Mouse (Mus musculus): Measurements from ENCODE around the gene Phgdh.
"Not testable (repeated sequence)": the region's sequence is repeated elsewhere in the genome, so short reads cannot be mapped to it uniquely, and the experiment has no call there.

Gene Phgdh

DNA sequence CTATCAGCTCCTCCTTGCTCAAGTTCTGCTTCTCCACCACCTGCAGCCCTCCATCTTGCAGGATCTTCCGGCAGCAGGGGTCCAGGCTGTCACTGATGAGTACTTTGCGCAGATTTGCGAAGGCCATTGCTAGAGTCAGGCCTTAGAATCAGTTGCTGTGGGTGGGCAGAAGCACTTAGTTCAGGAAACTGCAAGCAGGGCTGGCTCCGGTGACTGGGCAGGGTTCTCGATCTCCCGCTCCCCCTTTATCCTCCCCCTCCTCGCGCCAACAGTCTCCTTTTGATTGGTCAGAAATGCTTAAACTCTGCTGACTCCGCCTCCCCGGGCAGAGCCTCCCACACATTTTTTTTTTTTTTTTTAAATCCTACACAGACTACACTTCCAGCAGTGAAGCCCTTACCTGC is at the start of gene Phgdh:
Gene Phgdh, minus strand, starts transcription at position 285 of the 404 bp plus-strand sequence.
- DNase-seq (ENCODE audit: low spot score): not testable (repeated sequence)

DNA sequence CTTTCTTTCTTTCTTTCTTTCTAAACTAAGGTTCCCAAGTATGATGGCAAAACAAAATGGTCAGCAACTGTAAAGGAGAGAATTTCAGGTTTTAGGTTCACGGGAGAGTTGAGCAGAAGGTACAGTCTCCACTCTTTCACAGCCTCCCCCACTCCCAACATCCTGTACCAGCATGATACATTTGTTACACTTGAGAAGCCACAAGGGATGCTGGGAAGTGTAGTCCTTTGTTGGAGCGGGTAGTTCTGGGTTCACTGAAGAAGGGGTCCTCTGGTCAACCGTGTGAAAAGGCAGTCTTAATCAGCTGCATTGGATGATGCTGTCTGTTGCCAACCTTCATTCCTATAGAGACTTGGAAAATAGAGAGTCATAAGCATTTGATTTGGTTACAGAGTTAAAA is 49.5 kb upstream of the Phgdh start:
- DNase-seq (ENCODE audit: low spot score): no peak

DNA sequence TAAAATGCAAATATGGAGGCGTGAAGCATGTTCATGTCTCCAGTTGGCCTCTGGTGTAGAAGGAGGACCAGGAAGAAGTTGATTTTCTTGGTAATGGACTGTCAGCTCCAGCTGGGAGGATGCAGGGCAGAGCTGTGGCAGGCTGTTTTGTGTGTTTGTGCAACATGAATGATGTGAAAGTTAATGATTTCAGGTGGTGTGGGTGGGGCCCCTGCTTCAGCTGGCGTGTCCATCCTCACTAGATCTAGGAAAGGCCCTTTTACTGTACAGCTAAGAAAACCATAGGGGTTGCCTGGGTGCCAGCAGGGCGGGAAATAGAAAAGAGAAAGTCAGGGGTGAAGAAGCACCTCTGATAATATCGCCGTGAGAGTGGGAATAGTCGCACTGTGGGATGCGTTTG is 48.0 kb upstream of the Phgdh start:
- no peak for DNase-seq (ENCODE audit: low spot score)

DNA sequence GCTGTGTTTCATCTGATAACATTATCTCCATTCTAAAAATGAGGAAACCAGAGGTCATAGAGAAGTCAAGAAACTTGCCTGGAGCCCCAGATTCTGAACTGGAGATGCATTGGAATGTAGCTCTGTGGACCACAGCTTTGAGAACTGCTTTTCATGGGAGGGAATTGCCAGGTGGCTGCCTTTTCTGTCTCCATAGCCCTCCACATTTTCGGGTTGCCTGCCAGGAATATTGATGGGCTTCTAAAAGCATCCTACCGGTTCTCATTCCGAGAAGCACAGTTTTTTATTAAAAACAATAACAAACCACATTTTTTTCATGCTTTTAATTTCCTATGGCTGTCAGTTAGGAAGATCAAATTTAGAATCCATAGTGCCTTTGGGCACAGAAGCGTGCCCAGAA is 47.3 kb upstream of the Phgdh start:
- DNase-seq (ENCODE audit: low spot score): no peak

DNA sequence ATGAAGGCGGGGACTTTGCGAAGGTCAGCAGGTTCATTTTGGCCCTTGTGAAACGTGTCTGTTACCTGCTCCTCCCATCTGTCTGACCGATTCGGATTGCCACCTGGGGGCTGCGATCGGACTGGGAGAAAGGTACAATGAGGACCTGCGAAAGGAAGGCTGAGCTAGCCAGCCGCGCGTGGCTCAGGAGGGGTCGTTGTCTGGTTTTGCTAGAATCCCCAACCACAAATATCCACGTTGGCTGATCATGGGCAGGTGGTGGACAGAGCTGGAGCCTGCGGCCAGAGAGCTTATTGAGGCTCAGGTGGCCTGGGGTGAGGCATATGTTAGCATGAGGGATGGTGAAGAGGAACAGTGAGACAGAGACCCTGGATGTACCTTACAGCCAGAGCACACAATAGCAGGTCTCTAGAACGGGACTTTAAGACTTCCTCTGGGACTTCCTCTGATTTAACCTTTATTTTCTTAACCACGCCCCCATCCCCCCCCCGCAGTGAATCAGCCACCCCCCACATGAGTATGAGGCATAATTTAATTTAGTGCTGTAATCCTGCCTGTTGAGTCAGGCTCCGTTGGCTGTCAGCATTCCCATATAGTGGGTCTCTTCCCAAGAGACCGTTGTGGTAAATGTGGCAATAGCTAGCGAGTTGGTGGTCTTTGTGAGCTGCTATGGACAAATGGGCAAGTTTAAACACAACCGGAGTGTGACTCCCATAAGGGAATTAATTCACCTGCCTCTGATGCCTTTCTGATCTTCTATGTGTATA is 43.4 kb upstream of the Phgdh start:
- DNase-seq (ENCODE audit: low spot score): no peak

DNA sequence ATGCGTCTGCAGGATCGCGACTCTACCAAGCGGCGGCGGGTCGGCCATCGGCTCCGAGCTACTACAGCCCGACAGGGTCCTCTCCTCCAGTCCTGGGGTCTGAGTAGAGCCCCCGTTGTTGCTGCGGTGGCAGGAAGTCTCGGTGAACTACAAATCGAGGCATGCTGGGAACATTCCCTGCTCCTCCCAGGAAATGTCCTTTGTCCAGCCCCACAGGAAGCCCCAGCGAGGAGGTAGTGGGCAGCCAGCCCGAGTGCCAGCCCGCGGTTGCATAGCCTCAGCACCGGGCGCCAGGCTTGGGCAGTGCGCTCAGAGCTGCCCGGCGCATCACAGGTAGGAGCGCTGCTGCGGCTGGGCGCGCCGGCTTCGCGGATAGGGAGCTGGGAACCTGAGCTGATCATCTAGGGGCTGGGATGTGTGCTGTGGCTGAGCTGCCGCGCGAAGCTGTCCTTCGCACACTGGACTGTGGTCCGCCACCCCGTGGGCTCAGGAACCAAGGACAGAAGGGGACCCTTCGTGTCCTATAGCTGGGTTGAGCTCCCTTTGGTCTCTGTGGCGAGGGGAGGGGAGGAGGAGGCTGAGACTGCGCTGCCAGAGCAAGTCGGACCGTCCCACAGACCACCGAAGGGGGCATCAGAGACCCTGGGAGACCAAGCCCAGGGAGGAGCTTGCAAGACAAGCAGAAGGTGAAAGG is 42.6 kb upstream of the Phgdh start, which contains the start of gene Zfp697:
Gene Zfp697, plus strand, starts transcription at position 216 of the 694 bp plus-strand sequence.
- peak; percentile 62 for DNase-seq (ENCODE audit: low spot score)

DNA sequence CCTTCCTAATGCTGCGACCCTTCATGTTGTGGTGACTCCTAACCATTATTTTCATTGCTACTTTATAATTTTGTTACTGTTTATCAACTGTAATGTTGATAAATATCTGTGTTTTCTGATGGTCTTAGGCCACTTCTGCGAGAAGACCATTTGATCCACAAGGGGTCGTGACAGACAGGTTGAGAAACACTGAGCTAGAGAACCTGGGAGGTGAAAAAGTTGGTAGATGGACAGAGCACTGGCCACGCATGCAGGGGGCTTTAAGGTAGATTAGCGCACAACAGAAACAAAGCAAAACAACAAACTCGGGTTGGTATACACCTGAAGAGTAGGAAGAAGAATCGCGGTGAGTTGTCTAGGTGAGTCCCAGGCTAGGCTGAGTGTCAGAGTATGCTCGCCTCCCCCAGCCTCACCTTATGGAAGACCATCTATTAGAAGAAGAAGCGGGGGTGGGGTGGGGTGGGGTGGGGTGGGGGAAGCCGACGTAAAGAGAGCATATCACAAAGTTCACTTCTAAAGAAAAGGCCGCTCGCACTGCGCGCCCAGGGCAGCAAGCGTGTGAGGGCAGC is 42.0 kb upstream of the Phgdh start:
- no peak for DNase-seq (ENCODE audit: low spot score)

DNA sequence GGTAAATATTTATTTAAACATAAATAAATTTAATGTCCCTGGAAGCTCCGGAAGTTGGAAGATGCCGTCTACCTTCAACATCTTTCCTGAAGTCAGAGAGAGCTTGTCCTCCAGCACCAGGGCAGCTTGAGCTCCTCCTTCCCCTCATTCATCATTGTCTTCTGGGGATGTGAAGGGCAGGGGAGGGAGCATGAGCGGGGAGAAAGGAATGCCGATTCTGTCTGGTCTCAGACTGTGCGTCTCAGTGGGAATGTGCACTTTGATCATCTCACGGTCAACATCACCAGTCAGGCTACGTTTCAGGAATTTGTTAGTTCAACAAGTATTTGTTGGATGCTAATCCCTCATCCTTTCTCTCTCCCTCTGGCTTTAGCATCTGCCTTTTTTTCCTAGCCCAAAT is 39.4 kb upstream of the Phgdh start:
- DNase-seq (ENCODE audit: low spot score): no peak

DNA sequence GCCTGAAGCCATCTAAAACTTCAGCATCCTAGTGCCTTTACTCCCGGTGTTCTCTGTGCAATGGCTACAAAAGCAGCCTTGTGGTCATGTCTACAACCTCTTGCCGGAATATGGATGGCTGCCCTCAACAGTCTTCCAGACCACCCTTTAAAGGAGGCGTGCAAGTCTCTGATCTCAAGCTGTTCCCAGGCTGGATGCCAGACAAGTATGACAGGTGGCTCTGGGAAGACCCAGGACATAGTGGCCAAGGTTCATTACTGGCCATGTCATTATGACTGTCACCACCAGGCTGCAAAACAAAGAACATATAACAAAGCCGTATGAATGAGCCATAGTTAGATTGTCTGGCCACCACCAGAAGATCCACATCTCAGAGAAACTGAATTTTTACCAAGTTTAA is 38.5 kb upstream of the Phgdh start:
- DNase-seq (ENCODE audit: low spot score): no peak

DNA sequence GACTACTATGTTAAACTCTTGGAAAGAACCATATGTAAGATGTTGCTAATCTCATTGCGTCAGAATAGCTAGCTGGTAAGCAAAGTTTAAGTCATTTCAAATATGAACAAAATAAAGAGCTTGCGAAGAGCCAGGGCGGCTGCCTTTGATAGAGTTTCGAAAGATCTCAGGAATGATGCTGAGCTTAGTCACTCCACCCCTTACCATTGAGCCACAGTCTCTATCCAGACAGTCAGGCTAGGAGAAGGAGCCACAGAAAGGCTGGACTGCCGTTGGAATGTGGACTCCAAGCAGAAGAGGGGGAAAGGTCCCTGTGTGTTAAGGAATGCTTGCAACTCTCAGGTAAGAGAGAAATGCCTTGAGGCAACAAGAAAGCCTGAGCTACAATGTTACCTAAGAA is 35.2 kb upstream of the Phgdh start:
- DNase-seq (ENCODE audit: low spot score): no peak

DNA sequence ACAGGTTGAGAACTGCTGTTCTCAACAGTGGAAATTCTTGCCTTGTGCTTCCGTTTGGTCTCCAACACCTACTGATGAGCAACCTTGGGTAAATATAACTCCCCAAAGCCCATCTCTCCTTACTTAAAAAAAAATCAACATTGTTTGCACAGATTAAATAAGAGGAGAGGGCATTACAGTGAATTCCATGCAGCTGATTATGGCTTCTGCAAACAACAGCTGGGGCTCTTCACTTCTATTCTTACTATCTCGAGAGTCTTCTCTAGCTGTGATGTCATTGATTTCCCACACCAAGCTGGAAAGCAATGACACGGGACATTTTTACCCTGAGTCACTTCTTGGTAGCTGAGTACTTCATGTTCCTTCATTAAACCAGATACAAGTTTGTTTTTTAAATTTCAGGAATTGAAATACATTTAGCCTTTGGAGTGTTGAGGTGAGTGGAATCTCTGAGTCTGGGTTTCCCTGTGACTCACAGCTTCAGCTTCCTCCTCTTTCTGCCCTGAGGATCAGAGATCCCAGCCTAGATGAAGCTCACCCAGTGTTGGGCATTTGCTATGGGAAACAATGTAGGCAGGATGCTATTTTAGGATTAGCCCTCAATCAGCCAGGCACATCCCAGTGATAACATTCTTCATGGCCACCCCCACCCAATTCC is 34.4 kb upstream of the Phgdh start:
- no peak for DNase-seq (ENCODE audit: low spot score)

DNA sequence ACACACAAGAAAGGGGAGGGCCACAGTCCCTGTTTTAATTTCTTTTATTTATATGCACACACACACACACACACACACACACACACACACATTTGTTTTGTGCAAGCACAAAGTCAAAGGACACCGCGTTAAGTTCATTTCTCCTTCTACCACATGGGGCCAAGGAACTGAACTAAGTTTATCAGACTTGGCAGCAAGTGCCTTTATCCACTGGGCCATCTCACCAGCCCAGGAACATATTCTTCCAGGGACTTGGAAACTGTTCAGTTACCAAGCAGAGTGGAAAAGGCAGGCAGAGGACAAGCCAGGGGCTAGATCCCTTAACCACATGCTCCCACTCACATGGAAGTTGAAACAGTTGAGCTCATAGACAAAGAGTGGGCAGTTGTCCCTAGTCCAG is 29.0 kb upstream of the Phgdh start:
- DNase-seq (ENCODE audit: low spot score): no peak

DNA sequence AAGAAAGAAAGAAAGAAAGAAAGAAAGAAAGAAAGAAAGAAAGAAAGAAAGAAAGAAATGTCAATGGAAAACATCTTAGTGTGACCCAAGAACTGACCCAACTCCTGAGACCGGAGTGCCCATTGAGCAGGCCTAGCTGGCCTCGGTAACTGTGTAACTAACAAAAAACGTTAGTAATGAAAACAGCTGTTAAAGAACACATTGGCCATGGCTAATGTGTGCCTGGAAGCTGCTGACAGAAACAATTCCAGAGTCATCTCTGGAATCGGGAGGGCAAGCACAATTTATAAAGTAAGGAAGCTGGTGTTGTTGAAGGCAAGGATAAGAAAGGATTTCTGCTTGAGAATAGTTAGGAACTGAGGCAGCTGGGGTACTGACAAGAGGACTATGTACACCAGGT is 28.5 kb upstream of the Phgdh start:
- no peak for DNase-seq (ENCODE audit: low spot score)

DNA sequence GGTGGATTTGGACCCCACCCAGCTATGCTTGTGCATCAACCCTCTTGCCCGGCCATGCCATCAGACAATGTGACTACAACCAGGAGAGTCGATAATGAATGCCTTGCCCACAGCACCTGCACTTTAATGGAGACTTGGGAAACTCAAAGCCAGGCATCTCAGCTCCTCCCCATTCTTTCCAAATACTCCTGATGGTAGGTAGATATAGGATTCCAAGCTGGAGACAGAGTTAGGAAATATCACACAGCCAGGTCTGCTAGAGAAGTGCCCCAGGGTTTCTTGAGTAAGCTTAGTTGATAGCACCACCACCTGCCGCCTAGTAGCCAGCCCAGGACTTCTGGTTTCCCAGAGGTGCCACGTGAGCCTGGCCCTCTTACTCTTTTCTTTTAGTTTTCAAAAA is 27.0 kb upstream of the Phgdh start:
- DNase-seq (ENCODE audit: low spot score): no peak

DNA sequence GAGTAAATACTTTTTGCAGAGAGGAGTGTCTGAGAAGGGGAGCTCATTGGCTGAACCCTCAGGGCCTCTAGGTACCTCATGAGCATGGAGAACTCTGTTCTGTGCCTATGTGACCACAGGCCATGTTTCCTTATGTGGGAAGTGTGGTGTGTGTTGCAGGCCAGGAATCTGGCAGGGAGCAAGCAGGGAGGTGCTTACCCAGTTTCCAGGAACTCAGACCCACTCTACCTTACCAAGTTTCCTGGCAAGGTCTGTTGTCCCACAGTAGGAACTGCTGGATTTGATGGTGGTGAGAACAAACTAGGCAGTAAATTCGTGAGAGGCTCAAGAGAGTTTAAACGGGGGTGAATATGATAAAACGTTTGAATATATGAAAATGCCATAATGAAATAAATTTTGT is 26.3 kb upstream of the Phgdh start:
- no peak for DNase-seq (ENCODE audit: low spot score)

DNA sequence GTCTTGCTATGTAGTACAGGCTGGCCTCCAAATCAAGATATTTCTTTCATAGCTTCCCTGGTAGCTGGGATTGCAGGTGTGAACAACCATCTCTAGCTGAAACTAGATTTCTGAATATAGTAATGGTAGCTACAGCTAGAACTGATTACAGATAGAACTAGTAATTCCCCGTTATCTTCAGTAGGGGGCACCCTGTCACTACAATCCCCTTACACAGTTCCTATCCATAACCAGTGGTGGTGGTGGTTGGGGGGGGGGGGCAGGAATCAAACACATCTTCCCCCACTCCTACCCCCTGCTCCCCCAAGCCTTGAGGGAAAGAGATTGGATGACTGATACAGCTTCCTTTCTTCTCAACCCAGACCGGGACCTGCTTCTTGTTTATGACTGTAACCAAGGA is 23.0 kb upstream of the Phgdh start:
- DNase-seq (ENCODE audit: low spot score): no peak

DNA sequence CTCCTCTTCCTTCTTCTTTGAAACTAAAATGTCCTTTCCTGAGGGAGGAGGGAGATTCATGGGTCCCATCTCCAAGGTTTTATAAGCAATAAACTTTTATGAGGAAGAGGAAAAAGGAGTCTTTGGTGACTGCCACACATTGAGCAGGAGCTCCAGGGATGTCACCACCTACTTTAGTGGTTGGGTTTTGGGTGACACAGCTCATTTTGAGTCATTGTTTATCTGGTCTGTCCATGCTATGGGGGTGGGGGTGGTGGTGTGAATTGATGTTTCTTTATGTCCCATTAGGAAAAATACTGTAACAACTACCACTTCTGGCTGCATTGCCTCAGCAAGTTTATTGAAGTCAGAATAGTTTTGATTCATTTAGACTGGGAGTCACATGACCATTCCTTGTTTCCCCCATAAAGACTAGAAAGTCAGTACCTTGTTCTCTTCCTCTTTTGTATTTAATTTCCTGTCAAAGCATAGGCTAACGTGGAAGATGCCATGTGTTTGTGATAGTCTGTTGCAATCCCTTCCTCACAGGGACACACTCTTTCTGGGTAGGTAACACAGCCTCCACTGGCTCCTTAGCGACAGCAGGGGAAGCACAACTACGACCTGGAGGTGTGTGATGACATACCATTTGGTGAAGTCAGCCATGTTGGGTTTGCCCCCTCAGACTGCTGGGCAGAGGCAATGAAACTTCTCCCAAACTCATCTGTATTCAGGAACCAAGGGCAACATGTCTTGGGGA is 17.0 kb upstream of the Phgdh start:
- no peak for DNase-seq (ENCODE audit: low spot score)

DNA sequence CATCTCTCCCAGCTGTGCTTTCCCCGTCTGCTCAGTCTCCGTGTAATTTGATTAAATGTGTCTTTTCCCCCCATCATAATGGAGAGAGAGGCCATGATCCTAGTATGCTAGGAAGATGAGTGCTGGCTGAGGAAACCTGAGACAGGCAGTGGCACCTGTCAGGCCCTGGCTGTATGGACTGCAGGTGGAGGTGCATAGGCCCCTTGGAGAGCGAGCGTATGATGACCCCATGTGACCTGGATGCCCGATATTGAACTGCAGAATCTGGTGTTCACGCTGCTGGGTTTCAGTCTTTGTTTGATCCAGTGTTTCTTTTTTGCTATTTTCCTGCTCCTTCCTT is 16.2 kb upstream of the Phgdh start:
- no peak for DNase-seq (ENCODE audit: low spot score)

DNA sequence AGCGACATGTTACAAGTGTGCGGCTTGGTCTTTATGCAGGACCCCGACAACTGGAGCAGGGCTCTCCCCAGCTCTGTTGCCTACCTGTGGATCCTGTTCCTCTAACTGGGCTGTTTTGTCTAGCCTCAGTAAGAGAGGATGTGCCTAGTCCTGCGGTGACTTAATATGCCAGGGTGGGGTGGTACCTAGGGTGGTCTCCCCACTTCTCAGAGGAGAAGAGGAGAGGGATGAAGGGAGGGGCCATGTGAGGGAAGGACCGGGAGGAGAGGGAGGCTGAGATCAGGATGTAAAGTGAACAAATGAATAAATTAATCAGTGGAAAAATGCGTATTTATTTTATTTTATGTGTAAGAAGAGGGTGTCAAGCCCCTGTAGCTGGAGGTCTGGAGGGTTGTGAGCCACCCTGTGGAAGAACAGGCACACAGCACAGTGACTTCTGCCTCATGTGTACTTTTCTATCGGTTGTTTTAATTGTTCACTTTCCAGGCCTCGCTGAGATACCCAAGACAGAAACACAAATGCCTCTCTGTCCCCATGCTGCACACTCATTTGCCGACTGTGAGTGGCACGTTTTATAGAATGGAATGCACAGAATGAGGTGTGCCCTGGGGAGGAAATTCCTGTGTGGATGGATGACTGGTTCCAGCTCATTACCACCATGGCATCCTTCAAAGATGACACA is 15.7 kb upstream of the Phgdh start:
- no peak for DNase-seq (ENCODE audit: low spot score)

DNA sequence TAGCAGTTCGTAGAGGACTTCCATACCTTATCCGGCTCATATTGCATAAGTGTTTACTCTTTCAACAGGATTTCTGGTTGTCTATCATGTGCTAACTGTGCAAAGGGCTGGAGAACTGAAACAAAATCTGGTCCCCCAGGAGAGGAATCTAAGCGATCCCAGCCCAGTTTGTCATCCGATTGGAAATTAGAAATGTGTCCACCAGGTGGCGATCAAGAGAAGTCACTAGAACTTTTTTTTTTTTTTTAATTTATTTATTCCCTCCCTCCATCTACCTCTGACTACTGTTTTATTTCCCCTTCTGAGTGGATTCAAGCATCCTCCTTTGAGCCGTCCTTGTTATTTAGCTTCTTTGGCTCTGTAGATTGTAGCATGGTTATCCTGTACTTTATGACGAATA is 14.1 kb upstream of the Phgdh start:
- DNase-seq (ENCODE audit: low spot score): peak; percentile 50

DNA sequence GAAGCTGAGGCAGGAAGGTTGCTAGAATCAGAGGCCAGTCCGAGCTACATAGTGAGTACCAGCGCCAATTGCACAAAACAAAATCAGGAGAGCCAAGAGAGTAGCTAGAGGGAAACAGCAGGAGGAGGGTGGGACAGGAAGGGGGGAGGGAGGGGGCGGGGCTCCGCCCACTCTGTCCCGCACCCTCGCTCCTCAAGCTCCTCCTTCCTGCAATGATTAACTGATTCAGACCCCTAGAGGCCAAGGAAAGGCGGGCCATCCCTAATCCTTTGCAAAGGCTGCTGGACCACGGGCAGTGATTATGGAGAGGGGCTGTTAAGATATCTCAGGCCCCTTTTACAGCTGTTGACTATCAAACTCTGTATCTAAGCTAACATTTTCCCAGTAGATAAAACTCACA is 8.9 kb upstream of the Phgdh start:
- no peak for DNase-seq (ENCODE audit: low spot score)

DNA sequence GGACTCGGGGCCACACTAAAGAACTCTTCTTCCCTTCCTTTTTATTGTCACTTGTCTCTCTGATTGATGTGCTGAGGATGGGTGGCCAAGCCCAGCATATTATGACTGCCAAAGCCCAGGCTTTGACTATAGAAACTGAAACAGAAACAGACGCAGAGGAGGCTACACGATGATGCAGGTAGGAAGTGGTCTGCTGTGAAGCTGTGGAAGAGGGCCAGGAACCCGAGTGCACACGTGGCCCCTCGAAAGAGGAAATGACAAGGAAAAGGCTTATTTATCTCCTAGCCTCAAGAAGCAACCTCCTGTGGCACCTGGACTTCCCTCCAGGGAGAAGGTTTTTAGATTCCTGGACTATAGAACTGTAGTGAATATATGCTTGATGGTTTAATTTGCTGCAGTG is 8.3 kb upstream of the Phgdh start:
- no peak for DNase-seq (ENCODE audit: low spot score)
